Comparison of ENCODE assay signal across 21 mouse cellular contexts in genomic region chr6:32696037-32696436, GRCm38 (mm10).
DNase-seq lines count a peak whose midpoint lies in the region; ATAC-seq lines count a peak whose summit lies in the region.
"Had no signal": no experiment of that assay in that cellular context is flagged by ENCODE, and none has a peak within 500 bp of the region (broad histone marks: within the 10 kb centered on the region; RNA-seq: fewer than 3 reads in every experiment).

No protein-coding gene starts in this region.

- peak; percentile 85 for ATAC-seq in frontal cortex, adult (ENCODE audit: low TSS enrichment)
- ATAC-seq: activated CD4-positive, CD25-positive, alpha-beta regulatory T cell, adult 4 months; CD4-positive, CD25-positive, alpha-beta regulatory T cell, adult 4 months; Patski had no signal

- DNase-seq in frontal cortex, postnatal 14 days (ENCODE audit: low spot score in 2 of 2): no peak
- DNase-seq in heart, adult 11 months: peak; percentile 61
- no peak for DNase-seq in heart, postnatal 36 days
- peak; percentile 34 for DNase-seq in right cerebral cortex, adult 18-20 months
- DNase-seq in right cerebral cortex, adult 2 months (ENCODE audit: low spot score in 2 of 2): no peak
- peak; percentile 49 for DNase-seq in brain, adult 2 months (ENCODE audit: low read depth, low spot score)
- DNase-seq in lung, postnatal 10 days: no peak
- DNase-seq: adrenal gland, adult 2 months; adrenal gland, adult 8-10 months; adrenal gland, postnatal 10 days; adrenal gland, postnatal 14 days; adrenal gland, postnatal 25 days; adrenal gland, postnatal 36 days; B cell, adult 2 months; cerebellum, adult 11 months; cerebellum, adult 11-12 months; cerebellum, adult 18-20 months had no signal

- intact Hi-C loops in heart, postnatal 36 days (cut with DNase I): no loop called here

Comparison
In these comparisons a context has a peak if more than half of its experiments do, and no peak if none do; other contexts are left out.
1. DNase-seq: peak in heart, adult 11 months (single experiment), right cerebral cortex, adult 18-20 months (single experiment) and brain, adult 2 months (single experiment); none in frontal cortex, postnatal 14 days (0 of 2), heart, postnatal 36 days (0 of 2), right cerebral cortex, adult 2 months (0 of 2) and lung, postnatal 10 days (single experiment).